Mouse (Mus musculus) thymus, postnatal 25 days (tissue): Measurements from ENCODE around the gene Ercc8.

Experiments used
- DNase-seq: peaks from one replicate; pipeline ENCODE4 v3.0.0; 2022

The Ercc8 gene

GRCm38 (mm10) chr13:108158465-108159240 is at the start of gene Ercc8, which contains the start of gene Ndufaf2:
Gene Ercc8 (plus strand): TSS chr13:108158731.
Gene Ndufaf2 (minus strand): TSS chr13:108158623.
- peak; percentile 96 for DNase-seq

GRCm38 (mm10) chr13:108110929-108111328 is 47.6 kb upstream of the Ercc8 start:
- no peak for DNase-seq

- no peak for DNase-seq
These were observed 45.0 kb upstream of the Ercc8 start for GRCm38 (mm10) chr13:108113536-108113935.

GRCm38 (mm10) chr13:108114257-108114656 is 44.3 kb upstream of the Ercc8 start:
- no peak for DNase-seq

- no peak for DNase-seq
These were observed 40.9 kb upstream of the Ercc8 start for GRCm38 (mm10) chr13:108117654-108118053.

- DNase-seq, result no peak
These were observed 40.3 kb upstream of the Ercc8 start for GRCm38 (mm10) chr13:108118188-108118587.

- DNase-seq, result no peak
These were observed 38.9 kb upstream of the Ercc8 start for GRCm38 (mm10) chr13:108119411-108120310.

- no peak for DNase-seq
These were observed 35.3 kb upstream of the Ercc8 start for GRCm38 (mm10) chr13:108123109-108123723.

GRCm38 (mm10) chr13:108124096-108124495 is 34.4 kb upstream of the Ercc8 start:
- DNase-seq, result no peak

GRCm38 (mm10) chr13:108126246-108126645 is 32.3 kb upstream of the Ercc8 start:
- no peak for DNase-seq

GRCm38 (mm10) chr13:108127130-108127529 is 31.4 kb upstream of the Ercc8 start:
- DNase-seq, result peak; percentile 52

- no peak for DNase-seq
These were observed 30.6 kb upstream of the Ercc8 start for GRCm38 (mm10) chr13:108127883-108128282.

GRCm38 (mm10) chr13:108129070-108129469 is 29.5 kb upstream of the Ercc8 start:
- DNase-seq, result no peak

GRCm38 (mm10) chr13:108130737-108131136 is 27.8 kb upstream of the Ercc8 start:
- DNase-seq, result no peak

- no peak for DNase-seq
These were observed 26.3 kb upstream of the Ercc8 start for GRCm38 (mm10) chr13:108132031-108132819.

- no peak for DNase-seq
These were observed 22.9 kb upstream of the Ercc8 start for GRCm38 (mm10) chr13:108135617-108136016.

- DNase-seq, result no peak
These were observed 20.0 kb upstream of the Ercc8 start for GRCm38 (mm10) chr13:108138403-108138977.

GRCm38 (mm10) chr13:108144086-108144485 is 14.4 kb upstream of the Ercc8 start:
- no peak for DNase-seq

- no peak for DNase-seq
These were observed 6.7 kb upstream of the Ercc8 start for GRCm38 (mm10) chr13:108151782-108152181.

- DNase-seq, result peak; percentile 52
These were observed 5.7 kb upstream of the Ercc8 start for GRCm38 (mm10) chr13:108152650-108153372.

GRCm38 (mm10) chr13:108157156-108157555 is 1.4 kb upstream of the Ercc8 start:
- DNase-seq, result no peak
